Mouse (Mus musculus): ENCODE measurements around the gene Mgat5b. TPM values are rescaled to one million over a fixed set of nuclear protein-coding genes. Genes with fewer than 3 reads are reported as not detected.

Mgat5b gene
- total RNA-seq, 1 experiment from 2014 or later = not detected

- no peak for ATAC-seq (replicated peaks in 1 of 2; ENCODE audit: insufficient read depth in 1 of 2, low FRiP score in 2 of 2, low TSS enrichment in 1 of 2, low read depth in 1 of 2, poor library complexity in 2 of 2, severe bottlenecking in 2 of 2)
These were observed 39.9 kb downstream of the Mgat5b start for GRCm38 (mm10) chr11:116958601-116959000.

GRCm38 (mm10) chr11:116965061-116965460, 46.4 kb downstream of the Mgat5b start:
- ATAC-seq (replicated peaks in 1 of 2; ENCODE audit: insufficient read depth in 1 of 2, low FRiP score in 2 of 2, low TSS enrichment in 1 of 2, low read depth in 1 of 2, poor library complexity in 2 of 2, severe bottlenecking in 2 of 2) = no peak

- no peak for ATAC-seq (replicated peaks in 1 of 2; ENCODE audit: insufficient read depth in 1 of 2, low FRiP score in 2 of 2, low TSS enrichment in 1 of 2, low read depth in 1 of 2, poor library complexity in 2 of 2, severe bottlenecking in 2 of 2)
These were observed 47.3 kb downstream of the Mgat5b start for GRCm38 (mm10) chr11:116965961-116966360.

GRCm38 (mm10) chr11:116968586-116968985, 49.9 kb downstream of the Mgat5b start:
- no peak for ATAC-seq (replicated peaks in 1 of 2; ENCODE audit: insufficient read depth in 1 of 2, low FRiP score in 2 of 2, low TSS enrichment in 1 of 2, low read depth in 1 of 2, poor library complexity in 2 of 2, severe bottlenecking in 2 of 2)

- no peak for ATAC-seq (replicated peaks in 1 of 2; ENCODE audit: insufficient read depth in 1 of 2, low FRiP score in 2 of 2, low TSS enrichment in 1 of 2, low read depth in 1 of 2, poor library complexity in 2 of 2, severe bottlenecking in 2 of 2)
These were observed 50.8 kb downstream of the Mgat5b start for GRCm38 (mm10) chr11:116969498-116969897.

- ATAC-seq (replicated peaks in 1 of 2; ENCODE audit: insufficient read depth in 1 of 2, low FRiP score in 2 of 2, low TSS enrichment in 1 of 2, low read depth in 1 of 2, poor library complexity in 2 of 2, severe bottlenecking in 2 of 2) = no peak
These were observed 52.2 kb downstream of the Mgat5b start for GRCm38 (mm10) chr11:116970847-116971246.

GRCm38 (mm10) chr11:116972828-116973227, 54.2 kb downstream of the Mgat5b start:
- ATAC-seq (replicated peaks in 1 of 2; ENCODE audit: insufficient read depth in 1 of 2, low FRiP score in 2 of 2, low TSS enrichment in 1 of 2, low read depth in 1 of 2, poor library complexity in 2 of 2, severe bottlenecking in 2 of 2) = no peak

GRCm38 (mm10) chr11:116973508-116973907, 54.8 kb downstream of the Mgat5b start:
- no peak for ATAC-seq (replicated peaks in 1 of 2; ENCODE audit: insufficient read depth in 1 of 2, low FRiP score in 2 of 2, low TSS enrichment in 1 of 2, low read depth in 1 of 2, poor library complexity in 2 of 2, severe bottlenecking in 2 of 2)

GRCm38 (mm10) chr11:116974341-116974740, 55.7 kb downstream of the Mgat5b start:
- no peak for ATAC-seq (replicated peaks in 1 of 2; ENCODE audit: insufficient read depth in 1 of 2, low FRiP score in 2 of 2, low TSS enrichment in 1 of 2, low read depth in 1 of 2, poor library complexity in 2 of 2, severe bottlenecking in 2 of 2)

GRCm38 (mm10) chr11:116980313-116980712, 61.6 kb downstream of the Mgat5b start:
- ATAC-seq (replicated peaks in 1 of 2; ENCODE audit: insufficient read depth in 1 of 2, low FRiP score in 2 of 2, low TSS enrichment in 1 of 2, low read depth in 1 of 2, poor library complexity in 2 of 2, severe bottlenecking in 2 of 2) = no peak

- no peak for ATAC-seq (replicated peaks in 1 of 2; ENCODE audit: insufficient read depth in 1 of 2, low FRiP score in 2 of 2, low TSS enrichment in 1 of 2, low read depth in 1 of 2, poor library complexity in 2 of 2, severe bottlenecking in 2 of 2)
These were observed 63.9 kb downstream of the Mgat5b start for GRCm38 (mm10) chr11:116982543-116982942.

GRCm38 (mm10) chr11:116985504-116986385, 67.1 kb downstream of the Mgat5b start:
- ATAC-seq (replicated peaks in 1 of 2; ENCODE audit: insufficient read depth in 1 of 2, low FRiP score in 2 of 2, low TSS enrichment in 1 of 2, low read depth in 1 of 2, poor library complexity in 2 of 2, severe bottlenecking in 2 of 2) = peak in 1 of 2 experiments; percentile 49; a peak in 2 of 4 replicates

GRCm38 (mm10) chr11:116988131-116988530, 69.5 kb downstream of the Mgat5b start:
- ATAC-seq (replicated peaks in 1 of 2; ENCODE audit: insufficient read depth in 1 of 2, low FRiP score in 2 of 2, low TSS enrichment in 1 of 2, low read depth in 1 of 2, poor library complexity in 2 of 2, severe bottlenecking in 2 of 2) = no peak

GRCm38 (mm10) chr11:116990231-116990630, 71.6 kb downstream of the Mgat5b start:
- no peak for ATAC-seq (replicated peaks in 1 of 2; ENCODE audit: insufficient read depth in 1 of 2, low FRiP score in 2 of 2, low TSS enrichment in 1 of 2, low read depth in 1 of 2, poor library complexity in 2 of 2, severe bottlenecking in 2 of 2)

GRCm38 (mm10) chr11:116991410-116991809, 72.7 kb downstream of the Mgat5b start:
- ATAC-seq (replicated peaks in 1 of 2; ENCODE audit: insufficient read depth in 1 of 2, low FRiP score in 2 of 2, low TSS enrichment in 1 of 2, low read depth in 1 of 2, poor library complexity in 2 of 2, severe bottlenecking in 2 of 2) = no peak

GRCm38 (mm10) chr11:116991964-116992363, 73.3 kb downstream of the Mgat5b start:
- ATAC-seq (replicated peaks in 1 of 2; ENCODE audit: insufficient read depth in 1 of 2, low FRiP score in 2 of 2, low TSS enrichment in 1 of 2, low read depth in 1 of 2, poor library complexity in 2 of 2, severe bottlenecking in 2 of 2) = no peak

- peak; percentile 49 to 53; a peak in 3 of 4 replicates for ATAC-seq (replicated peaks in 1 of 2; ENCODE audit: insufficient read depth in 1 of 2, low FRiP score in 2 of 2, low TSS enrichment in 1 of 2, low read depth in 1 of 2, poor library complexity in 2 of 2, severe bottlenecking in 2 of 2)
These were observed 75.5 kb downstream of the Mgat5b start for GRCm38 (mm10) chr11:116994095-116994582.

- no peak for ATAC-seq (replicated peaks in 1 of 2; ENCODE audit: insufficient read depth in 1 of 2, low FRiP score in 2 of 2, low TSS enrichment in 1 of 2, low read depth in 1 of 2, poor library complexity in 2 of 2, severe bottlenecking in 2 of 2)
These were observed 78.3 kb downstream of the Mgat5b start for GRCm38 (mm10) chr11:116996976-116997375.

- no peak for ATAC-seq (replicated peaks in 1 of 2; ENCODE audit: insufficient read depth in 1 of 2, low FRiP score in 2 of 2, low TSS enrichment in 1 of 2, low read depth in 1 of 2, poor library complexity in 2 of 2, severe bottlenecking in 2 of 2)
These were observed 80.3 kb downstream of the Mgat5b start for GRCm38 (mm10) chr11:116998935-116999334.
